Mouse (Mus musculus) lung, postnatal 0 days (tissue): Measurements from ENCODE around the gene Scn5a.

Experiments used
- CTCF ChIP-seq: IDR thresholded peaks from 2 replicates; pipeline ENCODE4 v1.5.1; 2016; ENCODE audit warnings: antibody characterized with exemption, mild to moderate bottlenecking
- EP300 ChIP-seq: IDR thresholded peaks from 2 replicates; pipeline ENCODE4 v1.6.1; 2016; ENCODE audit warnings: antibody characterized with exemption, mild to moderate bottlenecking, control low read depth

GRCm38 (mm10) chr9:119510902-119511301 is 67.9 kb downstream of the Scn5a start:
- TF ChIP-seq CTCF, result no peak
- TF ChIP-seq EP300, result no peak
